Mouse (Mus musculus) adrenal gland, postnatal 4 days (tissue): ENCODE results near the gene Slc17a1. TPM values are rescaled to one million over a fixed set of nuclear protein-coding genes. Genes with fewer than 3 reads are reported as not detected.

Experiments
- DNase-seq, 2 experiments: peaks; one replicate each; pipeline ENCODE4 v3.0.0; 2021 to 2022; ENCODE audit warnings: low spot score in 2 of 2, mixed read lengths in 2 of 2
- total RNA-seq, 2 experiments: library from RNA; stranded (reverse); gene quantifications; 2 replicates each; pipeline ENCODE4 v1.2.3; 2021

Slc17a1 gene
- total RNA-seq, 2 experiments from 2014 or later, result 0.37 to 5.1 TPM

- DNase-seq, result no peak
Observed at GRCm38 (mm10) chr13:23887026-23887725, 19.6 kb downstream of the Slc17a1 start.

GRCm38 (mm10) chr13:23889011-23889605 lies 21.6 kb downstream of the Slc17a1 start:
- DNase-seq, result no peak

- no peak for DNase-seq
Observed at GRCm38 (mm10) chr13:23892592-23893268, 25.2 kb downstream of the Slc17a1 start.

- no peak for DNase-seq
Observed at GRCm38 (mm10) chr13:23893269-23893593, 25.7 kb downstream of the Slc17a1 start.

GRCm38 (mm10) chr13:23898242-23898641 lies 30.7 kb downstream of the Slc17a1 start:
- no peak for DNase-seq

- no peak for DNase-seq
Observed at GRCm38 (mm10) chr13:23906906-23907305, 39.4 kb downstream of the Slc17a1 start.

GRCm38 (mm10) chr13:23910121-23910520 lies 42.6 kb downstream of the Slc17a1 start:
- DNase-seq, result no peak

GRCm38 (mm10) chr13:23911335-23911734 lies 43.8 kb downstream of the Slc17a1 start:
- no peak for DNase-seq

- DNase-seq, result no peak
Observed at GRCm38 (mm10) chr13:23913791-23914306, 46.3 kb downstream of the Slc17a1 start.

GRCm38 (mm10) chr13:23914376-23915167 lies 47.0 kb downstream of the Slc17a1 start, which contains the start of gene Slc17a4:
Slc17a4 (minus strand) TSS chr13:23915009.
- no peak for DNase-seq

- DNase-seq, result no peak
Observed at GRCm38 (mm10) chr13:23916132-23916531, 48.6 kb downstream of the Slc17a1 start.

- no peak for DNase-seq
Observed at GRCm38 (mm10) chr13:23917674-23918073, 50.1 kb downstream of the Slc17a1 start.

- no peak for DNase-seq
Observed at GRCm38 (mm10) chr13:23925792-23926191, 58.2 kb downstream of the Slc17a1 start.

- DNase-seq, result no peak
Observed at GRCm38 (mm10) chr13:23928637-23929036, 61.1 kb downstream of the Slc17a1 start.

- DNase-seq, result no peak
Observed at GRCm38 (mm10) chr13:23930461-23930860, 62.9 kb downstream of the Slc17a1 start.

GRCm38 (mm10) chr13:23930904-23931303 lies 63.4 kb downstream of the Slc17a1 start:
- no peak for DNase-seq

- DNase-seq, result no peak
Observed at GRCm38 (mm10) chr13:23933421-23934210, 66.1 kb downstream of the Slc17a1 start, which contains the start of gene Hist1h2ba. Hist1h2ba (minus strand) TSS chr13:23934156.

GRCm38 (mm10) chr13:23934211-23934520 lies 66.6 kb downstream of the Slc17a1 start, which contains the start of gene Hist1h2aa:
Hist1h2aa (plus strand) TSS chr13:23934462.
- no peak for DNase-seq

GRCm38 (mm10) chr13:23938699-23939098 lies 71.1 kb downstream of the Slc17a1 start:
- DNase-seq, result no peak

GRCm38 (mm10) chr13:23940291-23940690 lies 72.7 kb downstream of the Slc17a1 start:
- DNase-seq, result no peak
